Mouse (Mus musculus): ENCODE results near the gene Omg.

Gene Omg

DNA sequence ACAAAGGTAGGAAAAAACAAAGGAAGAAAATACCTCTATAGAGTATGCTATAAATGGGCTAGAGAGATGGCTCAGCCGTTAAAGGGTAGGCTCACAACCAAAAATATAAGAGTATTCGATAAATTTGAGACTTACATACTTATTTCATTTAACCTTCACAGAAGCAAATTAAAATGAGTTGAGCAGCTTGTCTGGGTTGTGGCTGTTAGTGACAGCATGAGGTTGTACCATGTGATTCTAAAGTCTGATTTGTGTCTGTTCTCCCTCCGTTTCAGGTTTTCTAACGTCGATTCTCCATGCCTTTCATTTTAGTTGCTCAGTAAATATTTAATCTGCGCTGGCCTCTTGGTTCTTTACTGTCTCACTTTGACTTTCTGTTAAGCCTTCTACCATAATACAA, 15.4 kb upstream of the Omg start:
- in situ Hi-C loops (cut with MboI; ENCODE audit: low sequenced_read_pairs): no loop called here

DNA sequence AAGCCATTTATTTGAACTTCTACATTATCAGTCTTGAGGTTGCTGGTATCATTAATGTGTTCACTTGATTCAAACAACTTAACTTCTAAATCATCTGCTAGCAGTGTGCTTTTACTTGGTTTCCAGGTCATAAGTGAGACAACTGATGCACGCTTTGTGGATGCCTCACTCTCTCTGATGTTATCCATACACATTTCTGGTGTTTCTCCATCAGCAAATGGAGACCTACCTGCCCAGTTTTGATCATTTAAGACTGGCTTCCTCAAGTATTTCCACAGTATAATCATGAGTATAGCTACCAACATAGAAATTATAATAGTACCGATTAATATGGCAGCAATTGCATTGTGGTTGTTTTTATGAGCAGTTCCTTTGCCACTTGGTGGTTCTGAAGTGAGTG, 11.9 kb upstream of the Omg start:
- in situ Hi-C loops (cut with MboI; ENCODE audit: low sequenced_read_pairs): no loop called here

DNA sequence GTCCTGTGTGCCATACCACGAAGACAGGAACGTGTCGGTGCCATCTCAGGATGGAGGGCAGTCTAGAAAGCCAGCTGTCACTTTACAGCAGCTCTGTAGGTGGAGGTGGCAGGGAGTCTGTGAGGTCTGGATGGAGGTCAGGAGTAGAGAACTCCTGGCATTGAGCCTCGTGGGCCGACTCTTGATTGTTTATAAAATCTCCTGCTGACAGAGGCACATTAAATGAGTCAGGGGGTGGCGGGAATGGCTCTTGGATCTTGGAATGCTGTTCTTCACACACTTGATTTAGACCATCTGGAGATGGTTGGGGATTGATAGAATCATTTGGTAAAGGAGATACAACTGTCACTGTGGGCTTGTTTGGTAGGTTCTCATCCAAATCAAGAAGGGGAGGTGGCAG, 11.4 kb upstream of the Omg start:
- in situ Hi-C loops (cut with MboI; ENCODE audit: low sequenced_read_pairs): no loop called here

- in situ Hi-C loops (cut with MboI; ENCODE audit: low sequenced_read_pairs): no loop called here
These were observed 8.1 kb upstream of the Omg start for GRCm38 (mm10) chr11:79511970-79512369.

DNA sequence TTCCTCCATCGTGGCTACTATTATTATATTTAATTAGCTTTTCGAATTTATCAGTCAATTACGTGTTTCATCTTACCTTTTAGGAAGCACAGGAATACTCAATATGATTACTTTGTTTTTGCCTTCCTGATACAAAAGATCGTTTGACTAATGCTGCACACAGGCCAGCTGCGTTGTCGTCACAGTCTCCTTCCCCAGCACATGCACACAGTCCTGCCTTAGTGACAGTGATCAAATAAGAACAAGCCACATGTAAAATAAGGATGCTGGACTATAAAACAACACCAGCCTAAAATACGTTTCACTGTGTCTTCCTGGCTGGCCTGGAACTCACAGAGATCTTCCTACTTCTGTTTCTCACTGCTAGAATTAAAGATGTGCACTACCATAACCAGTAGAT, 622 bp upstream of the Omg start:
- in situ Hi-C loops (cut with MboI; ENCODE audit: low sequenced_read_pairs): no loop called here

GRCm38 (mm10) chr11:79502917-79503316, 967 bp downstream of the Omg start:
- in situ Hi-C loops (cut with MboI; ENCODE audit: low sequenced_read_pairs): no loop called here

DNA sequence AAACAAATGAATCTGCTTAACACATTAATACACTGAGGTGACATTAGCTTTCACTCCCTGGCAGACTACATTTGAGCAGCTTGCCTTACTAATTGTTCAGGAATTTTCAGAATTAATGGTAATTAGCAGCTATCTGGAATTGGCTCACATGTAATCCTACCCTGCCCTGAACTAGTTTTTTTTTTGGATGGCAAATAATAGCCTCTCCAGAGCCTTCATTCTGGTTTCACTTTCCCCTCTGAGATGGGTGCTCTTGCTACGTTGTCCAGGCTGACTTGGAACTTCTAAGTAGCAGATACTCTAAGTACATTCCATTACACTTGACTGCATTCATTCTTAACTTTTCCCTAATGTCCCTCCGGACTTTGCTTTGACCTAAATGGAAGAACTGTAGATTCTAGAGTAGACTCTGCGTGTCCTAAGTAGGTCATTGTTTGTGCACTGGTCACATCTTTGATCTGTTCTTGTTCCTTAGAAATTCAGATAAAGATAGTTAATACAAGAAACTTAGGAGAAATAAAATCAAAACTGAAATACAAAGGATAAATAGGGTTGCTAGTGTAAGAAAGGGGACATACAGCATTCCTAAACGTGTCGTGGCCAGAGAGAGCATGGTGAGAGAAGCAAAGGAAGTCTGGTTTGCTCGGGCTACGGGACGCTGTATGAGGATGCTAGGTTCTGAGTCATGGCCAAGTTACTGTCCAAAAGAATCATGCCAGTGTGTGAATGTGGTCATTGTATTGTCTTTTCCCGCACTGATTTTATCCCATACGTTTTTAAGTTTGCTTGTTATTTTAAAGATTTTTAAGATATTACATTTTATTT, 8.7 kb downstream of the Omg start:
- in situ Hi-C loops (cut with MboI; ENCODE audit: low sequenced_read_pairs): no loop called here

GRCm38 (mm10) chr11:79484721-79485120, 19.2 kb downstream of the Omg start:
- in situ Hi-C loops (cut with MboI; ENCODE audit: low sequenced_read_pairs): no loop called here

DNA sequence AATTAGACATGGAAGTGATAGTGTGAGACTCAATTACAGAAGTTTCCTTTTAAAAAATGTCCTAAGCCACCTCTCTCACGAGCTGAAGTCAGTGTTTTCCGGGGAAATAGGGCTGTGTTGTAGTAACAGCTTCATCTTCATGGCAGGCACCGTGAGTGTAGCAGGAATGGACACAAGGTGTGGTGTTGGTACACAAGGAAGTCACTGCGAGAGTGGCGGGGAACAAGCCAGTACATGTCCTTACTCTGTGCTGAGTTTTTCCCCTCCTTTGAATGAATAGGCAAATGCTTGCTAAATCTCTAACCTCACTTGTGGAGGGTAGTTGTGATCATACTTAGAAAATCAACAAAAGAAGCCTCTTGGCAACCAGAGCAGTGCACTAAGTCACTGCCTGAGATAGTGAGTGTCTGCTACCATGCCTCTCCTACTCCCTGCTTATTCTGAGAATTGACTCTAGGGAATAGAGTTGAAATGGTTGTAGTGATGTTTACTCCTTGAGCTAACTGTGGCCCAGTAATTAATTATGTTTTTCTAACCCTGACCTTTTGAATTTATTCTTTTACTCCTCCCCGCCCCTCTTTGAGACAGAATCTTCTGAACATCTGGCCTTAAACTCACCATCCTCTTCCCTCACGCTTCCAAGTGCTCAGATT, 19.9 kb downstream of the Omg start:
- in situ Hi-C loops (cut with MboI; ENCODE audit: low sequenced_read_pairs): no loop called here

DNA sequence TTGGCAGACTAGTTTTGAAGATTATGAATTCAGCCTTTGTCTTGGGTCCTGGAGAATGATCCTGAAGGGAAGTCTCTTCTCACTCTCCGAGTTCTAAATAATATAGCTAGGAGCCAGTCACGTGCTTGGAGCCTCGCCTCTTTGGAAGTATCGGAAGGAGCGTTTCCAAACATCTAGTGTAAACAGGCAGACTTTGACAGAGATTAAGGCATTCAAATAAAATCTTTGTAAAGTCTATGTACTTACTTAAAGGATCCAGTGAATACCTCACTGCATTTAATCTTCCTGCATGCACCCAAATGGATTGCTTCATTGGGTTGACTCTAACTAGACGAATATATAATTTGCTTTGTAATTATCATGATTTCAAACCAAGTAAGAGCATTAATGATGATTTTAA, 20.5 kb downstream of the Omg start:
- in situ Hi-C loops (cut with MboI; ENCODE audit: low sequenced_read_pairs): no loop called here

GRCm38 (mm10) chr11:79468097-79468496, 35.8 kb downstream of the Omg start:
- in situ Hi-C loops (cut with MboI; ENCODE audit: low sequenced_read_pairs): no loop called here

DNA sequence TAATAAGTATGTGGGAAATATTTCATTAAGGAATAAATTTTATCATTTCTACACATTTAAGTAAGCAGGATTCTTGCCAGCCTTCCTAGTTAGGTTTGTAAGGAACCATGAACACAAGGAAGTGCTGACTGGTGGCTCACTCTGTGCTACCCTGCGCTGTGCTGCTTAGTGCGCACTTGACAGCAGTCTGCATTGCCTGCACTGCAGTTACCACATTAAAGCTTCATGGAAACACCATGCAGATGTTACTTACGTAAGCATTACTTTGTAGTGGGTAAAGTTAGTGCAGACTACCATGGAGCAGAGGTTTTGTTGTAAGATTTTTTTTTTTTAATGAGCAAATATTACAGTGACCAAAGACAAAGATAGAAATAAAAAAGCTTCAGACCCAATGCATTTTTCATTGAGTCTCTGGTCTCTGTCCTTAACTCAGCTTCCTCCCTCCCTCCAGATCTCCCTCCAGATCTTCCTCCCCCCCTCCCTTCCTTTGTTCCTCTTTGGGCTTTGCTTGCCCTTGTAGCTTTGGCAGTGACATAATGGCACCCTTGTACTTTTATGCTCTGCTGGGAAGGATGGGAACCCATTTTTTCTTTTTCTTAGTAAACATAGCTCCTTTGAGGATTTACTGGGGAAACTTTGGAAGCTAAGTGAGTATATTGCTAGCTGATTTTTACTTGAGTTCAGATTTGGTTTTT, 43.0 kb downstream of the Omg start:
- in situ Hi-C loops (cut with MboI; ENCODE audit: low sequenced_read_pairs): no loop called here

- in situ Hi-C loops (cut with MboI; ENCODE audit: low sequenced_read_pairs): no loop called here
These were observed 44.0 kb downstream of the Omg start for GRCm38 (mm10) chr11:79459846-79460245.

DNA sequence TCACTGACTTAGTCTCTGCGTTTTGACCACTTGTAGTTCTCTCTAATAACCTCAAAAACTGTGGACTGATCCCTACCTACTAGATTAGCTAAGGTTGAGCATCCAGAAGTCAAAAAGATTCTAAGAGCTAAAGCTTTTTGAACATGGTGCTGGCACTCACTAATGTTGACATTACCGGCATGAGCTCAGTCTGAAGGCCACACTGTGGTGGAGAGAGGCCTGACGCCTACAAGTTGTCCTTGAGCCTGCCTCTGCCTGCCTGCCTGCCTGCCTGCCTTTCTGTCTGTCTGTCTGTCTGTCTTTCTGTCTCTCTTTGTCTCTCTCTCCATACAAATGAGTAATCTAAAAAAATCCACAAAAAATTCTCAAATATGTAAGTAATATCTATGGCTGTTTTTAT, 46.0 kb downstream of the Omg start:
- in situ Hi-C loops (cut with MboI; ENCODE audit: low sequenced_read_pairs): no loop called here

DNA sequence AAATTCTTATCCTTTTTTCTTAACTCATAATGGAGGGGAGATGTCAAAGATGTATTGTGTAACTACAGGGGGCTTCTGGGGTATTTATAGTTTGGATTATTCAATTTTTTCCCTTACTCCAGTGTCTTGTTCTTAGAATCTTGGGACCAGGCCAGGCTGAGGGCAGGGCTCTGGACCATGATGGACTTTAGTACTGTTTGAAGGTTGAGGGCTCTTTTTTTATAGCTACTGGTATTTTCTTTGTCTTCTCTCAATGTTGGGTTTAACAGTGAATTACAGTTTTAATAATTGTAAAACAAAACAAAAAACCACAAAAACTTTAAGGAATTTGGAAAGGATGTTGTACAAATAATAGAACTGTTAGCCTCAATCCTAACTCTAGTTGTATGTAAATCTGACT, 50.9 kb downstream of the Omg start:
- in situ Hi-C loops (cut with MboI; ENCODE audit: low sequenced_read_pairs): no loop called here

All from CH12F3 (cell line).